Mouse (Mus musculus): Measurements from ENCODE around the gene Stat4. TPM values are rescaled to one million over a fixed set of nuclear protein-coding genes. Genes with fewer than 3 reads are reported as not detected.

Stat4 gene
- polyA plus RNA-seq, 1 experiment = 0.99 TPM

DNA sequence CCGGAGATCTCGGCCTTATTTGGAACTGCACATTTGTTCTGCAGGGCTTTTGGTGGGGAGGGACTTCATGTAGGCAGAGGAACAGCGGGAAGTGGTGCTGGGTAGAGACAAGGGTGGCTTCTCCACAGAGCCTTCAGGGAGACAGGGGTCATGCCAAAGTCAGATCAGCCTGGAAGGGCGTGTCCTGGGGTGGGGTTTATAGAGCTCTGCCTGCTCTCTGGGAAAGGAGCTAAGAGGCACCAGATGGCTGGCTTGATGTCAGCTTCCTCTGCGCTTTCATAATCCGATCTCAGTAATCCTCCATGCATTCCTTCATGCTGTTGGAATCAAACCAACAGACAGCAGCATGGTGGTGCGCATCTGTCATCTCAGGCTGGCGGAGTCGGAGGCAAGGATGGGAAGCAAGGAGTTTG lies 163.0 kb downstream of the Stat4 start:
- no peak overlapping the region for H3K4me3 ChIP-seq (ENCODE audit: insufficient read depth, low read depth, low read length)
- H3K27me3 ChIP-seq (replicated peaks; ENCODE audit: control insufficient read depth, insufficient read depth, low read length) = no peaks in the 10 kb centered on the region
- TF ChIP-seq POLR2A (IDR thresholded peaks at IDR 0.05; ENCODE audit: low read depth, low read length) (no peak), CTCF (conservative IDR thresholded peaks at IDR 0.05; ENCODE audit: insufficient read depth, insufficient read length, low read depth, low read length) (no peak)
- H3K4me1 ChIP-seq (ENCODE audit: control insufficient read depth, insufficient read depth, low read length) = peaks cover 13% of the 10 kb centered on the region
- DNase-seq = no peak
- WGBS = 73% methylated on average over 9 of the region's 9 CpGs
- no peaks in the 10 kb centered on the region; the same call in 1 of the 2 replicates for H3K36me3 ChIP-seq (ENCODE audit: control insufficient read depth, insufficient read depth, low read length)
- no peak overlapping the region for H3K27ac ChIP-seq (ENCODE audit: insufficient read depth, low read depth, low read length)

DNA sequence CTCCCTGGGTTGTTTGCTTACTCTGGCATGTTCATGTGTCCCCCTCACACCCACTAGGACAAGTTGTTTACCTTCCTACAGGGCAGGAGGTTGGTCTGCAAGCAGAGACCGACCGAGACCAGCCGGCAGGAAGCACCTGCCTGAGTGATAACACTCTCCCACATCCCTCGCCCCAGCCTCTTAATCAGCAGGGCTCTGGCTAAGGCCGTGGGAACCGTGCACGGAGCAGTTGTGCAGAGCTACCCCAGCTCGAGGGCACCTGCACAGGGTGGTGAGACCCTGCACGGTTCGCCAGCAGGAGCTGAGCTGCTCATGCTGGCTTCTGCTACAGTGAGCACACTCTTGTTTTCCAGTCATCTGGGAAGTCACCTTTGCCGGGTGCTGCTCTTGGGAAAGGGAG lies 163.7 kb downstream of the Stat4 start:
- no peak overlapping the region for H3K27ac ChIP-seq (ENCODE audit: insufficient read depth, low read depth, low read length)
- no peaks in the 10 kb centered on the region for H3K27me3 ChIP-seq (replicated peaks; ENCODE audit: control insufficient read depth, insufficient read depth, low read length)
- 51% methylated on average over 11 of the region's 11 CpGs for WGBS
- H3K4me3 ChIP-seq (ENCODE audit: insufficient read depth, low read depth, low read length) = no peak overlapping the region
- no peak for DNase-seq
- H3K36me3 ChIP-seq (ENCODE audit: control insufficient read depth, insufficient read depth, low read length) = no peaks in the 10 kb centered on the region; the same call in 1 of the 2 replicates
- peaks cover 13% of the 10 kb centered on the region for H3K4me1 ChIP-seq (ENCODE audit: control insufficient read depth, insufficient read depth, low read length)
- TF ChIP-seq POLR2A (IDR thresholded peaks at IDR 0.05; ENCODE audit: low read depth, low read length) (no peak), CTCF (conservative IDR thresholded peaks at IDR 0.05; ENCODE audit: insufficient read depth, insufficient read length, low read depth, low read length) (no peak)

GRCm38 (mm10) chr1:52151166-52151565 lies 164.2 kb downstream of the Stat4 start:
- Histone ChIP-seq H3K27ac (ENCODE audit: insufficient read depth, low read depth, low read length) (no peak overlapping the region), H3K4me1 (ENCODE audit: control insufficient read depth, insufficient read depth, low read length) (peaks cover 13% of the 10 kb centered on the region), H3K27me3 (replicated peaks; ENCODE audit: control insufficient read depth, insufficient read depth, low read length) (no peaks in the 10 kb centered on the region), H3K36me3 (ENCODE audit: control insufficient read depth, insufficient read depth, low read length) (no peaks in the 10 kb centered on the region; the same call in 1 of the 2 replicates), H3K4me3 (ENCODE audit: insufficient read depth, low read depth, low read length) (no peak overlapping the region)
- WGBS = 97% methylated on average over 5 of the region's 5 CpGs
- DNase-seq = no peak
- TF ChIP-seq CTCF (conservative IDR thresholded peaks at IDR 0.05; ENCODE audit: insufficient read depth, insufficient read length, low read depth, low read length) = no peak
- no peak for TF ChIP-seq POLR2A (IDR thresholded peaks at IDR 0.05; ENCODE audit: low read depth, low read length)

- peaks cover 13% of the 10 kb centered on the region for H3K4me1 ChIP-seq (ENCODE audit: control insufficient read depth, insufficient read depth, low read length)
- 71% methylated on average over 13 of the region's 13 CpGs for WGBS
- H3K27ac ChIP-seq (ENCODE audit: insufficient read depth, low read depth, low read length) = no peak overlapping the region; the same call in 1 of the 2 replicates
- H3K4me3 ChIP-seq (ENCODE audit: insufficient read depth, low read depth, low read length) = no peak overlapping the region
- TF ChIP-seq CTCF (conservative IDR thresholded peaks at IDR 0.05; ENCODE audit: insufficient read depth, insufficient read length, low read depth, low read length) = no peak
- no peak for TF ChIP-seq POLR2A (IDR thresholded peaks at IDR 0.05; ENCODE audit: low read depth, low read length)
- H3K27me3 ChIP-seq (replicated peaks; ENCODE audit: control insufficient read depth, insufficient read depth, low read length) = no peaks in the 10 kb centered on the region
- no peak for DNase-seq
- H3K36me3 ChIP-seq (ENCODE audit: control insufficient read depth, insufficient read depth, low read length) = no peaks in the 10 kb centered on the region; the same call in 1 of the 2 replicates
These were observed 165.4 kb downstream of the Stat4 start for GRCm38 (mm10) chr1:52152369-52152768.

- WGBS = 82% methylated on average over 3 of the region's 3 CpGs
- no peaks in the 10 kb centered on the region for H3K27me3 ChIP-seq (replicated peaks; ENCODE audit: control insufficient read depth, insufficient read depth, low read length)
- H3K27ac ChIP-seq (ENCODE audit: insufficient read depth, low read depth, low read length) = no peak overlapping the region
- no peak for TF ChIP-seq CTCF (conservative IDR thresholded peaks at IDR 0.05; ENCODE audit: insufficient read depth, insufficient read length, low read depth, low read length)
- no peak for TF ChIP-seq POLR2A (IDR thresholded peaks at IDR 0.05; ENCODE audit: low read depth, low read length)
- DNase-seq = no peak
- H3K4me3 ChIP-seq (ENCODE audit: insufficient read depth, low read depth, low read length) = no peak overlapping the region
- H3K4me1 ChIP-seq (ENCODE audit: control insufficient read depth, insufficient read depth, low read length) = peaks cover 14% of the 10 kb centered on the region
- no peaks in the 10 kb centered on the region; the same call in 1 of the 2 replicates for H3K36me3 ChIP-seq (ENCODE audit: control insufficient read depth, insufficient read depth, low read length)
These were observed 166.0 kb downstream of the Stat4 start for GRCm38 (mm10) chr1:52152936-52153335.

- H3K4me1 ChIP-seq (ENCODE audit: control insufficient read depth, insufficient read depth, low read length) = peaks cover 17% of the 10 kb centered on the region
- peak; percentile 77 for DNase-seq
- no peaks in the 10 kb centered on the region; the same call in 1 of the 2 replicates for H3K36me3 ChIP-seq (ENCODE audit: control insufficient read depth, insufficient read depth, low read length)
- H3K4me3 ChIP-seq (ENCODE audit: insufficient read depth, low read depth, low read length) = no peak overlapping the region
- H3K27me3 ChIP-seq (replicated peaks; ENCODE audit: control insufficient read depth, insufficient read depth, low read length) = no peaks in the 10 kb centered on the region
- WGBS = 26% methylated on average over 8 of the region's 8 CpGs
- TF ChIP-seq CTCF (conservative IDR thresholded peaks at IDR 0.05; ENCODE audit: insufficient read depth, insufficient read length, low read depth, low read length) (no peak), POLR2A (IDR thresholded peaks at IDR 0.05; ENCODE audit: low read depth, low read length) (no peak)
- H3K27ac ChIP-seq (ENCODE audit: insufficient read depth, low read depth, low read length) = peak overlapping the region; percentile 42; the same call in 1 of the 2 replicates
These were observed 167.9 kb downstream of the Stat4 start for GRCm38 (mm10) chr1:52154890-52155289.

- H3K27ac ChIP-seq (ENCODE audit: insufficient read depth, low read depth, low read length) = no peak overlapping the region
- H3K27me3 ChIP-seq (replicated peaks; ENCODE audit: control insufficient read depth, insufficient read depth, low read length) = no peaks in the 10 kb centered on the region
- 87% methylated on average over 10 of the region's 10 CpGs for WGBS
- peaks cover 17% of the 10 kb centered on the region for H3K4me1 ChIP-seq (ENCODE audit: control insufficient read depth, insufficient read depth, low read length)
- DNase-seq = no peak
- H3K36me3 ChIP-seq (ENCODE audit: control insufficient read depth, insufficient read depth, low read length) = no peaks in the 10 kb centered on the region; the same call in 1 of the 2 replicates
- no peak for TF ChIP-seq CTCF (conservative IDR thresholded peaks at IDR 0.05; ENCODE audit: insufficient read depth, insufficient read length, low read depth, low read length)
- TF ChIP-seq POLR2A (IDR thresholded peaks at IDR 0.05; ENCODE audit: low read depth, low read length) = no peak
- H3K4me3 ChIP-seq (ENCODE audit: insufficient read depth, low read depth, low read length) = no peak overlapping the region
These were observed 169.4 kb downstream of the Stat4 start for GRCm38 (mm10) chr1:52156351-52156750.

Other genes starting within 250 kb of the Stat4 start
- 5.8 and 5.9 TPM in 2 replicates for gene Myo1b, start 71.1 kb upstream of the Stat4 start, polyA plus RNA-seq (2012; rRNA removed)
- 35.0 and 40.8 TPM in 2 replicates for gene Stat1, start 132.3 kb downstream of the Stat4 start, polyA plus RNA-seq (2012; rRNA removed)
- gene Gls, start 246.1 kb downstream of the Stat4 start, polyA plus RNA-seq (2012; rRNA removed) = 55.0 and 62.9 TPM in 2 replicates